Mouse (Mus musculus): ENCODE results near the gene Ikzf1. TPM values are rescaled to one million over a fixed set of nuclear protein-coding genes. Genes with fewer than 3 reads are reported as not detected.
A peak's percentile ranks its signal among the peaks of the same experiment; 100 is the strongest.

The Ikzf1 gene
- polyA plus RNA-seq, 1 experiment from 2014 or later: 1.9 TPM

- Histone ChIP-seq H3K4me1 (ENCODE audit: control insufficient read depth, insufficient read depth, low read length) (peaks cover 30% of the 10 kb centered on the region), H3K4me3 (ENCODE audit: low read length) (no peak overlapping the region), H3K4me2 (ENCODE audit: low read depth, low read length) (no peak overlapping the region), H3K9ac (ENCODE audit: low read depth, low read length) (peak overlapping the region; percentile 31; the same call in 1 of the 2 replicates), H3K27ac (ENCODE audit: low read length) (peak overlapping the region; percentile 86), H3K36me3 (ENCODE audit: control insufficient read depth, insufficient read depth, low read length) (no peaks in the 10 kb centered on the region), H3K9me3 (ENCODE audit: control insufficient read depth, low read length) (no peaks in the 10 kb centered on the region), H3K27me3 (replicated peaks; ENCODE audit: control insufficient read depth, insufficient read depth, low read length) (no peaks in the 10 kb centered on the region)
- ATAC-seq: peak; percentile 58
- WGBS: 19% methylated on average over 16 of the region's 16 CpGs
Measured at GRCm38 (mm10) chr11:11821387-11821975, 136.7 kb downstream of the Ikzf1 start.

Other genes starting within 250 kb of the Ikzf1 start
- gene Spata48, start 222.9 kb upstream of the Ikzf1 start, polyA plus RNA-seq (2015; fragmentation: Nextera tagmentation; extraction: Ambion mirVana): 0.45 and 0.61 TPM in 2 replicates
- gene Zpbp, start 222.6 kb upstream of the Ikzf1 start, polyA plus RNA-seq (2015; fragmentation: Nextera tagmentation; extraction: Ambion mirVana): 0.34 TPM in 2 replicates
- not detected in 2 replicates for gene 4930512M02Rik, start 57.2 kb upstream of the Ikzf1 start, polyA plus RNA-seq (2015; fragmentation: Nextera tagmentation; extraction: Ambion mirVana)
- gene Fignl1, start 124.0 kb downstream of the Ikzf1 start, polyA plus RNA-seq (2015; fragmentation: Nextera tagmentation; extraction: Ambion mirVana): 38.1 and 40.4 TPM in 2 replicates
- gene Ddc, start 213.1 kb downstream of the Ikzf1 start, polyA plus RNA-seq (2015; fragmentation: Nextera tagmentation; extraction: Ambion mirVana): 44.0 and 44.7 TPM in 2 replicates

Measured in intestine, embryonic 16.5 days (tissue).